Mouse (Mus musculus): ENCODE data around the gene Aff2. TPM values are rescaled to one million over a fixed set of nuclear protein-coding genes. Genes with fewer than 3 reads are reported as not detected.

Aff2 gene
- total RNA-seq, 2 experiments from 2014 or later: 21.5 to 22.0 TPM

GRCm38 (mm10) chrX:69502061-69502460, 142.0 kb downstream of the Aff2 start:
- no peak for DNase-seq (ENCODE audit: low spot score in 2 of 2)
- no peak for TF ChIP-seq CTCF (conservative IDR thresholded peaks at IDR 0.05)
- no peak overlapping the region for H3K4me3 ChIP-seq
- no peak overlapping the region for H3K27ac ChIP-seq

DNA sequence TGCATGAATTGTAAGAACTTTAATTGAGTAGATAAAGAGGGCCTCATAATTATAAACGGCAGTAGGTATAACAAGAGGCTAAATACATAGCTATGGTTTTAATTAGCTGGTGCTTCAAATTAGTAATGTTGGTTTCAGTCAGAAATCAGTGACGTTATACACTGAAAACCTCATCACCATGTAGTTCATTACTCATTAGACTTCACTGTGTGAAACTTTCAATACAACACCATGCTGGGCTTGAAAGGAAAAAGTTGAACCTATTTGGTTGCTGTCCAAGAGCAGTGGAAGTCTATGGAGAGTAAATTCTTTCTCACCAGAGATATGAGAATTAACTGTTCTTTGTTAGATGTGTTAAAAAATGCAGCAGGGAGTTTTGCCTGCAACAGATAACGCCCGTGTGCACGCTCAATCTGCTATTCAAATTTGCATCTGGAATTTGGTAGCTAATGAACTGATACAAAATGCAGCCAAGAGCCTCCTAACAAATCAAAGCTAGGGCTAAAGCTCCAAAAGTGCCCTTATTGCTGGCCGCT, 158.0 kb downstream of the Aff2 start:
- H3K4me3 ChIP-seq: no peak overlapping the region
- DNase-seq (ENCODE audit: low spot score in 2 of 2): no peak
- H3K27ac ChIP-seq: no peak overlapping the region
- TF ChIP-seq CTCF (conservative IDR thresholded peaks at IDR 0.05): no peak

DNA sequence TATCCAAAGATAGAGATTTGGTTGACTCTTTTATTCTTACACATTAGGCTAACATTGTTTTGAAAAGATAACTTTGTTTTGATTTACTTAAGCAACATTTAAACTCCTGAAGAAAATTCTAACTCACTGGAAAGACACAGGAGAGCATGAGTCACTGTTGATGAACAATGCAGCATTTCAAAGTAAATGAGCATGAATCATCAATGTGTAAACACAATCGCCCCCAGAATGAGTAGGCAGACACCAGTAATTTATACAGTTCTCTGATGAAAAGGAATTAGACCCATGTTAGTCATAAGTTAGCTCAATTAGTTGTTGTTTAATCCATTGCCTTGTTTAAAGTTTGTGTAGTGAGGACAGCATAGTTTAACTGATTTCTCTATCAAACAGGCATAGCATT, 180.7 kb downstream of the Aff2 start:
- DNase-seq (ENCODE audit: low spot score in 2 of 2): peak in 1 of 2 experiments; percentile 13
- H3K4me3 ChIP-seq: no peak overlapping the region
- no peak for TF ChIP-seq CTCF (conservative IDR thresholded peaks at IDR 0.05)
- H3K27ac ChIP-seq: no peak overlapping the region

- no peak for TF ChIP-seq CTCF (conservative IDR thresholded peaks at IDR 0.05)
- no peak overlapping the region for H3K4me3 ChIP-seq
- H3K27ac ChIP-seq: no peak overlapping the region
- DNase-seq (ENCODE audit: low spot score in 2 of 2): no peak
These were observed 219.9 kb downstream of the Aff2 start for GRCm38 (mm10) chrX:69579903-69580459.

GRCm38 (mm10) chrX:69608793-69609192, 248.7 kb downstream of the Aff2 start:
- H3K27ac ChIP-seq: no peak overlapping the region
- no peak for DNase-seq (ENCODE audit: low spot score in 2 of 2)
- no peak for TF ChIP-seq CTCF (conservative IDR thresholded peaks at IDR 0.05)
- no peak overlapping the region for H3K4me3 ChIP-seq

GRCm38 (mm10) chrX:69663038-69663437, 302.9 kb downstream of the Aff2 start:
- DNase-seq (ENCODE audit: low spot score in 2 of 2): no peak
- Histone ChIP-seq H3K27ac (no peak overlapping the region), H3K4me3 (no peak overlapping the region)
- no peak for TF ChIP-seq CTCF (conservative IDR thresholded peaks at IDR 0.05)

GRCm38 (mm10) chrX:69666145-69666677, 306.1 kb downstream of the Aff2 start:
- TF ChIP-seq CTCF (conservative IDR thresholded peaks at IDR 0.05): no peak
- no peak for DNase-seq (ENCODE audit: low spot score in 2 of 2)

GRCm38 (mm10) chrX:69675691-69676090, 315.6 kb downstream of the Aff2 start:
- no peak for TF ChIP-seq CTCF (conservative IDR thresholded peaks at IDR 0.05)
- no peak for DNase-seq (ENCODE audit: low spot score in 2 of 2)
- Histone ChIP-seq H3K27ac (no peak overlapping the region), H3K4me3 (no peak overlapping the region)

More at GRCm38 (mm10) chrX:69666145-69666677, 306.1 kb downstream of the Aff2 start:
- H3K4me3 ChIP-seq: no peak overlapping the region
- H3K27ac ChIP-seq: no peak overlapping the region

GRCm38 (mm10) chrX:69698840-69699239, 338.7 kb downstream of the Aff2 start:
- Histone ChIP-seq H3K4me3 (no peak overlapping the region), H3K27ac (no peak overlapping the region)
- no peak for TF ChIP-seq CTCF (conservative IDR thresholded peaks at IDR 0.05)
- no peak for DNase-seq (ENCODE audit: low spot score in 2 of 2)

DNA sequence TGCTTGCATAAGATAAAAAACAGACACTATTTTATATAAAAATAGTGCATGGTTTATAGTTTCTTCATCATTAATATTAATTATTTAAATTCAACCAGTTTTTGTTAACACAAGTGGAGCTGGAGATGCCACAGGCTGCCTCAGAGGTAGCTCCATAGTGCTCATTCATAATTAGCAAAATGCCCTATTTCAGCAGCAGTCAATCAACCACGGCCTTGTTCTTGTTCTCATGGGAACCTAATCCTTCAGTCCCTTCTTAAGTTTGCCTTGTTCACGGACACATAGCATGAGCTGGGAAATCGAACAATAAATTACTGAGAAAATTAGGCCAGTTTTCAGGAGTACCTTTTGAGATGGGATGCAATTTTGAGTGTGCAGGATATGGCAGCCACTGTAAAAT, 378.9 kb downstream of the Aff2 start:
- no peak for TF ChIP-seq CTCF (conservative IDR thresholded peaks at IDR 0.05)
- no peak overlapping the region for H3K4me3 ChIP-seq
- no peak for DNase-seq (ENCODE audit: low spot score in 2 of 2)
- no peak overlapping the region for H3K27ac ChIP-seq

GRCm38 (mm10) chrX:69744962-69745597, 385.0 kb downstream of the Aff2 start:
- no peak for DNase-seq (ENCODE audit: low spot score in 2 of 2)
- no peak overlapping the region for H3K27ac ChIP-seq
- H3K4me3 ChIP-seq: no peak overlapping the region
- TF ChIP-seq CTCF (conservative IDR thresholded peaks at IDR 0.05): no peak

- DNase-seq (ENCODE audit: low spot score in 2 of 2): peak; percentile 44 to 56
These were observed 441.9 kb downstream of the Aff2 start for GRCm38 (mm10) chrX:69801890-69802439.

DNA sequence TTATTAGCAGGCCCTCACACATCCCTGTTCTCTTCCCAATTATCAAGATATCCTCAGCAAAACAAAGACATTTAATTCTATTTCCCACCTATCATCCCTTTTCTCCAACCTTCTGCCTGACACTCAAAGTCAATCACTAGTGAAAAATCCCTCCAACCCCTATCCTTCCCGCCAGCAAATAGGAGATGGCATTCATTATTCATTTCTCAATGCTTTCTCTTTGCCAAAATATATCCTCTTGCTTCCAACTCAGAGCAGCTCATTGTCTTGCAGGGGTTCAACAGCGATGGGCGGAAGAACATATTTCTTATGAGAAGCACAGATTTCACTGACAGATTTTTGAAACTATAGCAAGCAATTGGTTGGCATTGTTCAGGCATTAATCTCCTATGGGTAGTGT, 442.4 kb downstream of the Aff2 start:
- DNase-seq (ENCODE audit: low spot score in 2 of 2): no peak
- Histone ChIP-seq H3K27ac (peak overlapping the region; percentile 46; the same call in 1 of the 2 replicates), H3K4me3 (no peak overlapping the region)
- TF ChIP-seq CTCF (conservative IDR thresholded peaks at IDR 0.05): no peak

More at GRCm38 (mm10) chrX:69801890-69802439, 441.9 kb downstream of the Aff2 start:
- Histone ChIP-seq H3K27ac (peak overlapping the region; percentile 46; the same call in 1 of the 2 replicates), H3K4me3 (no peak overlapping the region)
- no peak for TF ChIP-seq CTCF (conservative IDR thresholded peaks at IDR 0.05)
